Mouse (Mus musculus) activated CD4-positive, CD25-positive, alpha-beta regulatory T cell, adult 4 months (primary cell): ENCODE data around the gene Abca16. TPM values are rescaled to one million over a fixed set of nuclear protein-coding genes. Genes with fewer than 3 reads are reported as not detected.

Experiments
- ATAC-seq: one replicate; pipeline ENCODE4 v1.8.0; 2017
- polyA plus RNA-seq, 2 experiments: library from polyadenylated mRNA; unstranded; fragments of 100-300 nt; shearing (Covaris generic); gene quantifications; one replicate each; pipeline ENCODE4 v1.2.1; 2017

Gene Abca16
- polyA plus RNA-seq, result not detected

- ATAC-seq, result no peak
Observed at GRCm38 (mm10) chr7:120409447-120409846, at the start of gene Abca16. Gene Abca16 (plus strand): TSS chr7:120409647.

GRCm38 (mm10) chr7:120361159-120361558 lies 48.3 kb upstream of the Abca16 start:
- no peak for ATAC-seq

- ATAC-seq, result no peak
Observed at GRCm38 (mm10) chr7:120412391-120412790, 2.9 kb downstream of the Abca16 start.

- ATAC-seq, result no peak
Observed at GRCm38 (mm10) chr7:120426625-120427024, 17.2 kb downstream of the Abca16 start.

DNA sequence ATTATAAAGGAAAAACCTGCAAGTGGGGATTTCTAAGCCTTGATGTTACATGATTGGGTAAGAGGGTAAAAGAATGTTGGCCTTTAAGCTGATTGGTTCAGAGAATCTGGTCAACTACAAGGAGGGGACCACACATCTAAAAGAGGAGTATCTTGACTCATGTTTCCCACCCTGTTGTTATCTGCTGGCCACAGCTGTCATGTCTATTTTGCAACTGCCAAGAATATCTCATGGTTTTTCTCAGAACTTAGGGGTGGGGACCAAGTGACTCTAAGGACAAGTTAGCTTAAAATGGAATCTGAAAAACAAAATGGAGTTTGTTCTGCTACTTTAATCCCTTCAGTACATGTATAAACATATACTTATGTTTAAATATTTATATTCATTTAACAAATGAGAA lies 22.0 kb downstream of the Abca16 start:
- ATAC-seq, result no peak

GRCm38 (mm10) chr7:120503891-120504662 lies 94.6 kb downstream of the Abca16 start:
- ATAC-seq, result no peak

DNA sequence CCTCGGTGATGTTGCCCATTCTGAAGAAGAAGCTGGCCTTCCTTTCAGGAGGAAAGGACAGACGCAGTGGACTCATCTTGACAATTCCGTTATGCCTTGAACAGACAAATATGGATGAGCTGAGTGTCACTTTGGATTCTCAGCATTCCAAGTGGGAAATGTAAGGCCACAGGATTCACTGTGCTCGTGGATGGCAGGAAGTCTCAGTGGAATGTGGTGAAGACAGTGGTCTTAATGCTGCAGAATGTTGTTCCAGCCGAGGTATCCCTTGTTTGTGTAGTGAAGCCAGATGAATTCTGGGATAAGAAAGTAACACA lies 95.2 kb downstream of the Abca16 start:
- no peak for ATAC-seq

- no peak for ATAC-seq
Observed at GRCm38 (mm10) chr7:120534805-120535204, 125.4 kb downstream of the Abca16 start.

GRCm38 (mm10) chr7:120552479-120553180 lies 143.2 kb downstream of the Abca16 start:
- no peak for ATAC-seq

DNA sequence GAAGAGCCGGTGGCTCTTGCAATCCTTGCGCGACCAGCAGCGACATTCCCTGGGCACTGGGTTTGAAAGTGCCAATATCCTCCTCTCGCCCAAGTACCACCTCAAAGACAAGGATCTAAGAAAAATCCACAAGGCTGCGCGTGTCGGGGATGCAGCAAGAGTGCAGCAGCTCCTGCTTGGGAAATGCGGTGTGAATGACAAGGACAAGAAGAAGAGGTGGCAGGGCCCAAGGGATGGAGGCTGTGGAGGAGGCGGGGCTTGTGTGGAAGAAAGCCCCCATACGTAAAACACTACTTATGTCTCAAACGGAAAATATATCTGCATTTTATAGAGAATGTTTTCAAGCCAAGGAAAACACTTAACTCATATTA lies 143.7 kb downstream of the Abca16 start:
- no peak for ATAC-seq

GRCm38 (mm10) chr7:120567366-120567765 lies 157.9 kb downstream of the Abca16 start:
- ATAC-seq, result no peak

- no peak for ATAC-seq
Observed at GRCm38 (mm10) chr7:120576520-120576919, 167.1 kb downstream of the Abca16 start.

Other genes starting within 250 kb of the Abca16 start
- not detected for gene Anks4b, start 235.8 kb upstream of the Abca16 start, polyA plus RNA-seq
- not detected for gene Crym, start 207.5 kb upstream of the Abca16 start, polyA plus RNA-seq
- gene Abca14, start 205.7 kb upstream of the Abca16 start, polyA plus RNA-seq, result not detected
- gene Abca15, start 81.0 kb upstream of the Abca16 start, polyA plus RNA-seq, result not detected
- gene Uqcrc2, start 225.5 kb downstream of the Abca16 start, polyA plus RNA-seq, result 100 to 1,000 TPM; 243 TPM